Mouse (Mus musculus): ENCODE measurements around the gene Dhx38.
A peak's percentile ranks its signal among the peaks of the same experiment; 100 is the strongest.

GRCm38 (mm10) chr8:109595854-109596253 lies 30.2 kb upstream of the Dhx38 start:
- TF ChIP-seq POLR2A (IDR thresholded peaks at IDR 0.05; ENCODE audit: control insufficient read depth, low read depth, low read length) (no peak), CTCF (IDR thresholded peaks at IDR 0.05; ENCODE audit: control insufficient read depth, insufficient read depth, insufficient replicate concordance, low read depth, low read length) (peak; percentile 89; the same call in 1 of the 2 replicates)
